Mouse (Mus musculus): ENCODE measurements at regions not wholly inside any gene's neighbourhood (a gene's known extent, or its start where the extent isn't known, plus 50 kb on each side); places are given as distances from the start of the nearest gene placed in this dataset.
"Not testable (repeated sequence)": the region's sequence is repeated elsewhere in the genome, so short reads cannot be mapped to it uniquely, and the experiment has no call there.

GRCm38 (mm10) chr9:13105426-13105825, 140.2 kb downstream of the Jrkl start:
- DNase-seq (ENCODE audit: extremely low spot score in 1 of 2, low spot score in 1 of 2), result no peak

DNA sequence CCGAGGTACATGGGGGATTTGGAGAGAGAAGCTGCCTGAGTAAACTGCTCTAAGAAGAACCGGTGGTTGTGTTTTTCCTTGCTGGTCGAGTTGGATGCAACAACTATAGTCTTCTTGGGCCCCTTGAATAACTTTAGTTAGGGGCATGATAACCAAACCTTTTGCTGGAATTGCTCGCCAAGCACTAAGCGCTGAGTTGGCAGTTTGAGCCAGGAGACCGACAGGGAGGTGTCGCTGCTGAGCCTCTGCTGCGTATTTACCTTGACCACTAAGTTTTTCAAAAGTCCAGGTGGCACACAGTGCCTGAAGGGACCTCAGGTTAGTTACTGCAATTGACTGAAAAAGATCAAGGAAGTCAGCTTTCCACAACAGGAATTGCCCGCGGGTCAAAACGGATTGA, 162.0 kb downstream of the Jrkl start:
- DNase-seq (ENCODE audit: extremely low spot score in 1 of 2, low spot score in 1 of 2), result no peak

DNA sequence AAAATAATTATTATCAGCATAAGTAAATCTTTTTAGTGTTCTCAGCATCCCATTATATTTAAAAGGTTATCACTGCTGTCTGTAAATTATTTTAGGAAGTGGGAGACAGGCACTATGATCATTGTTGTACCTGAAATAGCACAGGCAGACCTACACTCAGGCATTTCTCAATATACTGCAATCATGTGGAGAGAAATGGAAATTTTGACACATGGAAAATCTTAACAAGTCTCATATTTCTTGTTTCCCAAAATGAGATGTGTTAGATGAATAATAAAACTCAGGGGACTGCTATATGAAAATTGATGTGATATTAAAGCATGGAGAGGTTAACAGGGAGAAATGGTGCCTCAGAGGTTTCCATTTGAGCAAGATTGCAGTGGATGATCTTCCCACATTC, 196.6 kb downstream of the Jrkl start:
- no peak for DNase-seq (ENCODE audit: extremely low spot score in 1 of 2, low spot score in 1 of 2)

- DNase-seq (ENCODE audit: extremely low spot score in 1 of 2, low spot score in 1 of 2), result no peak
Observed at GRCm38 (mm10) chr9:13019025-13019424, 226.6 kb downstream of the Jrkl start.

DNA sequence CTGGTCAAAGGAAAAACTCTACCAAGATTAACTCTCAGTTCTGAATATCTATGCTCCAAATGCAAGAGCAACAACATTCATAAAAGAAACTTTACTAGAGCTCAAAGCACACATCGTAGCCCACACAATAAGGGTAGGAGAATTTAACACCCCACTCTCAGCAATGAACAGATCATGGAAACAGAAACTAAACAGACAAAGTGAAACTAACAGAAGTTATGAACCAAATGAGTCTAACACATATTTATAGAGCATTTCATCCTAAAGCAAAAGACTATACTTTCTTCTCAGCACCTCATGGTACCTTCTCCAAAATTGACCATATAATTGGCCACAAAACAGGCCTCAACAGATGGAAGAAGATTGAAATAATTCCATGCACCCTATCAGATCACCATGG, 262.4 kb downstream of the Jrkl start:
- not testable (repeated sequence) for DNase-seq (ENCODE audit: extremely low spot score in 1 of 2, low spot score in 1 of 2)

DNA sequence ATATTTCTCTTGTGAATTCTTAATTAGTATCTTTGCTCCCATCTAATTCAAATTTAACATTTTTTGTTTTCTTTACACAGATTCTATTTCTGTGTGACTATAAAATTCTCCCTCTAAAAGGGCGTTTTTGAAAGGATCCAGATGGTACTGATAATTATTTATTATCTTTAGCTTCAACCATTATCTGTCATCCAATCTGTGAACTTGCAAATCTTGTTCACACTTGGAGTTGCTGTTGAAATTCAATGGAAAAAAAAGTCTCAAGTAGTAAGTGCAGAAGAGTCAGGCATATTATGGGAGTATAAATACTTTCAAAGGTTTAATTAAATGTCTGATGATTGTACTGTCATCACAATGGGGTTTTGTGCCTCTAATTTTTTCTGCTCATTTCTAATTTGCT, 272.6 kb downstream of the Jrkl start:
- DNase-seq (ENCODE audit: extremely low spot score in 1 of 2, low spot score in 1 of 2), result no peak

- peak in 1 of 2 experiments; percentile 14 for DNase-seq (ENCODE audit: extremely low spot score in 1 of 2, low spot score in 1 of 2)
Observed at GRCm38 (mm10) chr9:12960337-12960736, 285.3 kb downstream of the Jrkl start.

DNA sequence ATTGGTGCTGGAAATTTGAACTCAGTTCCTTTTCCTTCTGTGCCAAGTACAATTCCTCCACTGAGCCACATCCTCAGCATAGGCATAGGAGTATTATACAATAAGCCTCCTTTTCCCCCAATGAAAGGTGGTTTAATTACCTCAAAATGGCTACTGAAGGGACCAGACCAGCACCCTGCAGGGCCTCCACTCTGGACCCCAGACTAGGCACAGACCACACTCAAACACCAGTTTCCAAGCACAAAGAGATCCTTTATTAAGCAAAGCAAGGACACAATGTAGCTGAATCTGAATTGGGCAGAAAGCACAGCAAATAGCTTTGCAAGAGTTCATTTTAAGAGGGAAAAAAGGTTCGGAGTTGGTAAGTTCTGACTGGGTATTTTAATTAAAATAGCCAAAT, 299.5 kb downstream of the Jrkl start:
- DNase-seq (ENCODE audit: extremely low spot score in 1 of 2, low spot score in 1 of 2), result no peak

- DNase-seq (ENCODE audit: extremely low spot score in 1 of 2, low spot score in 1 of 2), result no peak
Observed at GRCm38 (mm10) chr9:12945476-12945875, 300.2 kb downstream of the Jrkl start.

- DNase-seq (ENCODE audit: extremely low spot score in 1 of 2, low spot score in 1 of 2), result no peak
Observed at GRCm38 (mm10) chr9:12945037-12945436, 300.6 kb downstream of the Jrkl start.

DNA sequence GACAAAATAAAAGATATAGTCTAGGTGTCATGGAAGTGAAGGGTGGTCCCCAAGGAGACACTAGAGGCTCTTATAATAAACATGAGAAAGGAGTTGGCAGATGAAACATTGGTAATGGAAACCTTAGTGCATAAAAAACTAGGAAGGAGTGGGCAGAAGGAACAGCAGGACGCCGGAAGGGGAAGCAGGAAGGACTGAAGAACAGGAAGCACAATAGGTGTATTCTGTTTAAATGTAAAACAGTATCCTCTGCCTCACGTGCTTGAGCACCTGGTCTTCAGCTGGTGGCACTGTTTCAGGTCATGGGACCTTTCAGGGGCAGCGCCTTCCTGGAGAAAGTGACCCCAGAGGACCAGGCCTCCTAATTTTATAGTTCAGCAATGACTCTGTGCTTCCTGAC, 310.6 kb downstream of the Jrkl start:
- no peak for DNase-seq (ENCODE audit: extremely low spot score in 1 of 2, low spot score in 1 of 2)

DNA sequence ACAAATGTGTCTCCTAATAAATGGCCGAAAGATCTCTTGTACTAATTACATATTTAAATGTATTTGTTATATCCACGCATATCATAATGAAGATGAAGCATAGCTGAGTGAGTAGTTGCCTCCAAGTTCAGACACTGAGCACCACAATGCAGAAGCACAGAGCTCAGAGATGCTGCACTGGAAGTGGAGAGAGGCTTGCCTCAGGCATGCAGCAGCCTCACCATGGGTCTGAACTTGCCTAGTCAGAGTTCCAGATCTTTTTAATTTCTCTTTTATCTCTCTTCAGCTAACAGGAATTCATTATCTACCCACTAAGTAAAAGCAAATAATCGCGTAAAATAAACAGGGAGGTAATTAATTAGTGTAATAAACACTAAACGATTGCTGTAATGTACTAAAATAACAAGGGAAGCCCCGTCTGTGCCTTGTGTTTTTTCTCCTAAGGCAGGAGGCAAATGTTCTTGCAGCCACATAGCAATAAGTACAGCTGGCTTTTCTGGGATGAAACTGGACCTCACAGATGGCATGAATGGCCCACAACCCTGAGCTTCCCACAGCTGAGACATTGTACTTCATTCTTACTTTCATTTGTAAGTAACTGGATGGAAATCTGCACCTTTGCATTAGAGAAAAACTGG, 320.0 kb downstream of the Jrkl start:
- no peak for DNase-seq (ENCODE audit: extremely low spot score in 1 of 2, low spot score in 1 of 2)

DNA sequence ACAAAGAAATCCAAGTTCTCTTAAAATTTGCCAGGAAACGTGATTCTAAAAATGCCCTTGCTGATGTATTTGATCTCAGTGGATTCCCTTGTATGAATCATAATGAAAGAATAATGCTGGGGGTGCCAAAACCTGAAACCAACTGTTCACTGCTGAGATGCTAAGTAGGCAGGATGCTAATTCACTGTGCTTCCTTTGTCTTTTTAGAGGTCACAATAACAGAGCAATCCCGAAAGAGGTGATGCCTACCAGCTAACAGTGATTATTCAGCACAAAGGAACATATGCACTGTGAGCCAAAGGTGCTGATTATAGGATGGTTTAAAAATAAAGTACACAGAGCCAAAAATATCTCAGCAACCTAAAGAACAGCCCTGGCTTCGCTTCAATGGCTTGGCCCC, 344.9 kb downstream of the Jrkl start:
- DNase-seq (ENCODE audit: extremely low spot score in 1 of 2, low spot score in 1 of 2), result peak in 1 of 2 experiments; percentile 27

GRCm38 (mm10) chr9:12879753-12880490, 365.7 kb downstream of the Jrkl start:
- DNase-seq (ENCODE audit: extremely low spot score in 1 of 2, low spot score in 1 of 2), result no peak

DNA sequence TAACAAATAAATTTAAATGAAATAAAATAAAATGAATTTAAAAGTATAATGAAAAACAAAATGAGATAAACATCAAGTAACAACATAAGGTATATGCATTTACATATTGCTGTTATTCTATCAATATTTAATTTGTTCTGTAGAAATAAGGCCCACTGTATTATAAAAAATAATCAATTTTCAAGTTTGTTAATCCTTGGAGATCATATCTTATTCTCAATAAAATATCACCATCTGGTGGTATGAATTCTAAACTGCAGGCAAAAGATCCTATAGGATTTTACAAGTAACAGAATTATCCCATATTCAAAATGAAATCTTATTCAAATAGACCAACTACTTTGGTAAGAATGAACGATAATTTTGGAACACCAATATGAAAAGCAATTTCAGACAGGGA, 369.1 kb downstream of the Jrkl start:
- DNase-seq (ENCODE audit: extremely low spot score in 1 of 2, low spot score in 1 of 2), result peak in 1 of 2 experiments; percentile 78

DNA sequence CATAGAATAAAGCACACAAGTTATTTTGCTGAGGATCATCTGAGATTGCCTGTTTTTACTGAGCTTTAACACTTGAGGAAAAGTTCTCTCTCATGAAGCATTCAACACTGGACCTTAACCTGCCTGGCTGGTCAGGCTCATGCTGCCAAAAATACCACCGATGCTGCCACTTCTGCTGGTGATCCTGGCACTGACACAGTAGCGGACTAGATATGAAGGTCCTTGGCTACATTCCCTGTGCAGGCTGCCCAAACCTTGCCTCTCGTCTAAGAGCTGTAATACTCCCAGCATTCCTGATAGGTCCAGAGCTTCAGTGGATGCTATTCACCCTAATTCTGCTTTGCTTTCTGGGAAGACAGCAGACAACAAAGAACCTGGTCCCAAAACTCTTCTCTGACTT, 374.7 kb downstream of the Jrkl start:
- no peak for DNase-seq (ENCODE audit: extremely low spot score in 1 of 2, low spot score in 1 of 2)

Measured in frontal cortex, adult 2 months (tissue).